Mouse (Mus musculus) liver, postnatal 0 days (tissue): ENCODE measurements around the gene Ccdc186.

ENCODE experiments used
- CTCF ChIP-seq: sonication (generic); IDR thresholded peaks from 2 replicates; pipeline ENCODE4 v1.5.1; 2016; ENCODE audit warnings: antibody characterized with exemption, low read depth
- EP300 ChIP-seq: IDR thresholded peaks from 2 replicates; pipeline ENCODE4 v1.6.1; 2016; ENCODE audit warnings: antibody characterized with exemption, low read depth, mild to moderate bottlenecking

DNA sequence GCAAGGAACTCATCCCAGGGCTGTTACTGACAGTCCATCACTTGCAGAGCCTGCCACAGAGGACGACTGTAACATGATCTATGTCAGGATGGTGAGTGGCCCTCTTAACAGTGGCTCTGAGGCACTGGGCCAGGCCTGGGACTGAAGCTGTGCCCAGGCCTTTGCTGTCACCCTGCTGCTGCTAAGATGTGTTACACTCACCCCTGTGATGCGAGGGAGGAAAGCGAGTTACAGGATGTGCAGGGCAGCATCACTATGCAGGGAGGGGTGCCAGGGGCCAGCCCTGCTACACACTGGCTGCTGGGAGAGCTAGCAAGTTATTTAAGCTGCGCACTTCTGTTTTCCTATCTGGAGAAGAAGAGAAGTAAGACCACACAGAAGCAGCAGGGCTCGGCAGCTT is 34.5 kb upstream of the Ccdc186 start:
- TF ChIP-seq CTCF = no peak
- TF ChIP-seq EP300 = no peak
